Mouse (Mus musculus): ENCODE data around the gene Tcf7l2. TPM values are rescaled to one million over a fixed set of nuclear protein-coding genes. Genes with fewer than 3 reads are reported as not detected.

Tcf7l2 gene
- polyA plus RNA-seq, 1 experiment from 2014 or later, result 729 TPM

DNA sequence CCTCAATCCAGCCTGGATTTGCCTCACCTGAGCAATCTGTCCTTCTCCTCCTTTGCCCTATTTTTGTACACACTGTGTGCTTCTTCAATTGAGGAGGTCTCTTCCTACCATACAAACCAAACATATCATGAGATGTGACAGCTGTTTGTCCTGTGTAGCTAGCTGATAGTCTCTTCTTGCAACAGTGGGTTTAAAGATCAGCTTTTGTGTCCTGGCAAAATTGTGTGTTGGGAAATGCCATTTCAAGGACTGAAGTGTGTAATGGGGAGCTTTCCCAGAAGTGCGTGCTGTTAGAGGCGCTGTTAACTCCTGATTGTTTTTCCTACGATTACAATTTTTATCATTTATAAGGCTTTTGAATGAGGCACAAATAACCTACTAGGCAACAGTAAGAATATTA, 174.6 kb downstream of the Tcf7l2 start:
- H3K9me3 ChIP-seq, result no peaks in the 10 kb centered on the region
- WGBS, result 82% methylated on average over 3 of the region's 3 CpGs
- ATAC-seq (replicated peaks), result no peak
- H3K36me3 ChIP-seq (replicated peaks), result peaks cover 2% of the 10 kb centered on the region; the same call in 1 of the 2 replicates
- H3K9ac ChIP-seq, result no peak overlapping the region
- no peaks in the 10 kb centered on the region for H3K27me3 ChIP-seq (replicated peaks)
- H3K4me3 ChIP-seq, result no peak overlapping the region
- H3K4me2 ChIP-seq, result no peak overlapping the region
- H3K27ac ChIP-seq, result peak overlapping the region; percentile 77
- H3K4me1 ChIP-seq, result peaks cover 32% of the 10 kb centered on the region

DNA sequence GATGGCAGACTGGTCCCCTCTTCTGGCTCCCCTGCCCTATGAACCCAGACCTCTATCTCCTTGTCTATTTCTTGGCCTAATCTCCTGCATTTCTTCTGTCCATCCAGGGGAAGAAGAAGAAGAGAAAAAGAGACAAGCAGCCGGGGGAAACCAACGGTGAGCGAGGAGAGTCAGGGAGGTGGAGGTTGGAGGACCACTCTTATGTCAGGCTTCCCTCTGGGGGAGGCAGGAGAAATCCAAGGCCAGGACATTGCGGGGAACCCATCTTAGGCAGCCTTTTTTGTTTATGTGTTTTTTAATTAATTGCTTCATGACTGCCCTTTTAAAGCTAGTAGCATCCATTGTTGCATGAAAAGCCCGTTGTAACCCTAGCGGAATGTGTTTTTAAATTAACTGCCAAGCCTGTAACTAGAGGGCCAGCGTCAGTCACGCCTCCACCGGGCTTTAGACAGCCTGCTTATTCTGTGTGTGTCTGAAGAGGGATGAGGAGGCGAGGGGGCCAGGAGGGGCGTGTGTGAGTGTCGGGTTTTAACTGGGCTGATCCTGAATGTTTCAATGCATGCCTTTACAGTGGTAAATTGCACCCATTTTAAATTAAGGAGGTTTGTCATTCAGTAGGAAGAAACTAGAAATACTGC, 182.3 kb downstream of the Tcf7l2 start:
- Histone ChIP-seq H3K9me3 (no peaks in the 10 kb centered on the region), H3K9ac (no peak overlapping the region), H3K27me3 (replicated peaks) (no peaks in the 10 kb centered on the region), H3K4me3 (no peak overlapping the region), H3K27ac (peak overlapping the region; percentile 73), H3K36me3 (replicated peaks) (peaks cover 2% of the 10 kb centered on the region; the same call in 1 of the 2 replicates), H3K4me2 (no peak overlapping the region), H3K4me1 (peaks cover 23% of the 10 kb centered on the region)
- 9% methylated on average over 12 of the region's 12 CpGs for WGBS
- ATAC-seq (replicated peaks), result peak; percentile 41; the same call in 1 of the 2 replicates

DNA sequence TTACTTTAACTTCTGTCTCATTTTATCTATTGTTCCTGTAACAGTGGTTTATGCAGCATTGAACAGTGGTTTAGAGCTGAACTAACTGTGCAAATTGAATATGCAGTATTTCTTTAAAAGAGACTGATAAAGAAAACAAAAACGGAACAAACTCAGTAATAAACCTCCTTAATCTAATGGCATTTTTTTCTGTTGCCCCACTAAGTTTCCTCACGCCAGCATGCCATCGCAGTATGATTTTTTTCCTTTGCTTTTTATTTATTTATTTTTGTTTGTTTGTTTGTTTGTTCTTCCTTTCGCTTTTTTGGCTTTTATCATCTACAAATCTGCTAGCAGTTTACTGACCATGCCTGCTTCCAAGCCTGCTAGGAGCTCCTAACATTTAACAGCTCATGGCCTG, 183.2 kb downstream of the Tcf7l2 start:
- Histone ChIP-seq H3K9me3 (no peaks in the 10 kb centered on the region), H3K4me2 (no peak overlapping the region), H3K9ac (no peak overlapping the region), H3K4me1 (peaks cover 23% of the 10 kb centered on the region), H3K4me3 (no peak overlapping the region), H3K27ac (0 out of 2 replicates have a peak overlapping the region, but pooled peaks have one; percentile 47), H3K27me3 (replicated peaks) (no peaks in the 10 kb centered on the region), H3K36me3 (replicated peaks) (no peaks in the 10 kb centered on the region; the same call in 1 of the 2 replicates)
- ATAC-seq (replicated peaks), result no peak
- WGBS, result 92% methylated on average over 4 of the region's 4 CpGs

DNA sequence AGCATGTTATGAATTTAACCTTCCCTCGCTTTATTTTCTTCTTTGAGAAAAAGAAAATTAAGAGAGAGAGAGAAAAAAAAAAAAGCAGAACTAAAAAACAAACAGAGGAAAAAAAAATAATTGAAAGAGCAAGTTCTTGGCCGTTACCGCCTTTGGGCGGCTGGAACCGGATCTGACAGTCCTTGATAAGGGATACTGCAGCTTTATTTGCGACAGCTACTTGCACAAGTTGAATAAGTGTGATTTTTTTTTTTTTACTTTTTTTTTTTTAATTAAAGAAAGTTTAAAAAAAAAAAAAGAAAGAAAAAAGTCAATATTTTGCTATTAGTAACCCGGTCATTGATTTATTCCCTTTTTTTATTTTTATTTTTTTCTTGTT, 183.8 kb downstream of the Tcf7l2 start:
- Histone ChIP-seq H3K27me3 (replicated peaks) (no peaks in the 10 kb centered on the region), H3K9me3 (no peaks in the 10 kb centered on the region), H3K9ac (no peak overlapping the region), H3K36me3 (replicated peaks) (no peaks in the 10 kb centered on the region; the same call in 1 of the 2 replicates), H3K27ac (peak overlapping the region; percentile 76; the same call in 1 of the 2 replicates), H3K4me2 (no peak overlapping the region), H3K4me3 (no peak overlapping the region), H3K4me1 (peaks cover 23% of the 10 kb centered on the region)
- no peak for ATAC-seq (replicated peaks)
- whole genome bisulfite sequencing, result 55% methylated on average over 7 of the region's 7 CpGs

DNA sequence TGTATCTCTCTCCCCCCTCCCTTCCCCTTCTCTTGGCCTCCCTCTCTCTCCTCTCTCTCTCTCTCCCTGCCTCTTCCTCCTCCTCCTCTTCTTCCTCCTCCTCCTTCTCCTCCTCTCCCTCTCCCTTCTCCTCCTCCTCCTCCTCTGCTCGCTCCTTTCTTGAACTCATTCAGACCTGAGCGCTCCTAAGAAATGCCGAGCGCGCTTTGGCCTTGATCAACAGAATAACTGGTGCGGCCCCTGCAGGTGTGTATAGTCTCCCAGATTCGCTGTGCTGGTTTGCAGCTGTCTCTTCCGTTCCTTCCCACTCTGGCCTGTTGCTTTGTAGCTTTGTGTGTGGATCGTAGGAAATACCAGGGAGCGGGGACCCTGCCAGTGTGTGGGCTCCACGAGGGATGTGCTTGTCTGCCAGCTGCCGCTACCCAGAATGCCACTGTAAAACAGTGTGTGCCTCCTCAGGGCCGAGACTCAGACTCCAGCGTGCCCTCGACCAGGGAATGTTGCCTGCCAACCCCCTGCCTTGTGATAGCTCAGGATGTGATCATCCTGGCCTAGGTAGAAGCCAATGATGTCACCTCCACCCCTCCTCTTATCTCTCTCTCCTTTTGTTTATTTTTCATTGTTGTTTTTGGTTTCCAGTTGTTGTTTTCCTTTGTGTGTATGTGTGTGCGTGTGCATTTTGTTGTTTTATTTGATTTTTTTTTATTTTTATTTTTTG, 184.3 kb downstream of the Tcf7l2 start:
- no peaks in the 10 kb centered on the region; the same call in 1 of the 2 replicates for H3K36me3 ChIP-seq (replicated peaks)
- no peak overlapping the region for H3K4me3 ChIP-seq
- peak overlapping the region; percentile 76 for H3K27ac ChIP-seq
- 46% methylated on average over 16 of the region's 16 CpGs for WGBS
- H3K4me1 ChIP-seq, result peaks cover 23% of the 10 kb centered on the region
- H3K27me3 ChIP-seq (replicated peaks), result no peaks in the 10 kb centered on the region
- H3K9ac ChIP-seq, result no peak overlapping the region
- H3K4me2 ChIP-seq, result no peak overlapping the region
- H3K9me3 ChIP-seq, result no peaks in the 10 kb centered on the region
- ATAC-seq (replicated peaks), result 0 out of 2 replicates have a peak, but pooled peaks have one; percentile 12

DNA sequence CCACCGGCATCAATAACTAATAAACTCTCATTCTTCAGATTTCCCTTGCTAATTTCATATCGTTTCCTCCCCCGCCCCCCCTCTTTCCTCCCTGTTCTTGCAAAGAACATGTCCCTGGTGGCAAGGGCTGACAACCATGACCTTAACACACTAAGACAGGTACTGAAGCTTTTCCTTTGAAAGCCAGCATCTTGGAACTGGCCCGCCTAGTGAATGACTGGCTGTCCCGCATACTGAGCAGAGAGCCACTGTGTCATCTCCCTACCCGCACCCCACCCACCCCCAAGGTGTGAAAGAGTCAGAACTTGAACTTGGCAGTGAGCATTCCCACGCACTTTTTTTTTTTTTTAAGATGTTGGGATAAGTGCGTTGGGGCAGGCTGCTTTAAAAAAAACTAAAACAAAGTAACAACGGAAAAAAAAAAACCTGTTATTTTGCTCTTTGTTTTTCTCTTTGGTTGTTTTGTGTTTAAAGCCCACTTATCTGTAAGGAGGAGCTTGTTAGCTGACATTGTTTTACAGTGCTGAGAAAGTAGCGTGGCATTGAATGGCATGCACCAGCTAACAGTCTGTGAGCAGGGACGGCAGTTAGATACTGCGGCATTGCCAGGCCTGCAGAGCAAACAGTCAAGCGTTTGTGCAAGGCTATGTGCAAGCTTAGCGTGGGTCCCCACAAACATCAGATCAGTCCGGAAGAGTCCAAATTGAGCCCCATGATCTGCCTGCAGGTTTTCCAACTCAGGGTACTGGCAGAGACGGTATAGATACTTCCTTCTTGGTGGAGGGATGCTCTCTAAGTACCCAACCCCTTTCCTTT, 185.4 kb downstream of the Tcf7l2 start:
- peaks cover 23% of the 10 kb centered on the region for H3K4me1 ChIP-seq
- no peak overlapping the region for H3K4me2 ChIP-seq
- no peak overlapping the region for H3K9ac ChIP-seq
- peak overlapping the region; percentile 76 for H3K27ac ChIP-seq
- H3K27me3 ChIP-seq (replicated peaks), result no peaks in the 10 kb centered on the region
- H3K36me3 ChIP-seq (replicated peaks), result no peaks in the 10 kb centered on the region; the same call in 1 of the 2 replicates
- no peak overlapping the region for H3K4me3 ChIP-seq
- WGBS, result 66% methylated on average over 16 of the region's 16 CpGs
- H3K9me3 ChIP-seq, result no peaks in the 10 kb centered on the region
- no peak for ATAC-seq (replicated peaks)

DNA sequence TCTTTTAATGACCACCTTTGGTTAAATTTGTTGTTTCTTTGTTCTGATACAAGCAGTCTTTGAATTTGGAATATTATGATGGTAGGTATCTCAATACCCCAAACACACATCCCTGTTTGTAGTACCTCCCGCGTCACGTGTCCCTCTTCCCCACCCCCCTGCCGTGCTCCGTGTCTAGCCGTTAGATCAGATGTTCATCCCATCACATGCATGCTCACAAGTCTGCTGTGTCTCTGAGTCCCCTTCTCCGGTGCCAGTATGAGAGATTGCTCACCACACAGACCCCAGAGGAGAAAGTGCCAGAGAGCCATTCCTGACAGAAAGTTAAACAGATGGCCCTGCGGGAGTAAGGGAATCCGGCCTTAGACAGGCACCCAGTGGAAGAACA, 186.0 kb downstream of the Tcf7l2 start:
- peaks cover 23% of the 10 kb centered on the region for H3K4me1 ChIP-seq
- no peak overlapping the region for H3K4me3 ChIP-seq
- H3K4me2 ChIP-seq, result no peak overlapping the region
- ATAC-seq (replicated peaks), result no peak
- peak overlapping the region; percentile 76 for H3K27ac ChIP-seq
- no peaks in the 10 kb centered on the region for H3K9me3 ChIP-seq
- H3K9ac ChIP-seq, result no peak overlapping the region
- WGBS, result 84% methylated on average over 9 of the region's 9 CpGs
- H3K27me3 ChIP-seq (replicated peaks), result no peaks in the 10 kb centered on the region
- H3K36me3 ChIP-seq (replicated peaks), result no peaks in the 10 kb centered on the region

DNA sequence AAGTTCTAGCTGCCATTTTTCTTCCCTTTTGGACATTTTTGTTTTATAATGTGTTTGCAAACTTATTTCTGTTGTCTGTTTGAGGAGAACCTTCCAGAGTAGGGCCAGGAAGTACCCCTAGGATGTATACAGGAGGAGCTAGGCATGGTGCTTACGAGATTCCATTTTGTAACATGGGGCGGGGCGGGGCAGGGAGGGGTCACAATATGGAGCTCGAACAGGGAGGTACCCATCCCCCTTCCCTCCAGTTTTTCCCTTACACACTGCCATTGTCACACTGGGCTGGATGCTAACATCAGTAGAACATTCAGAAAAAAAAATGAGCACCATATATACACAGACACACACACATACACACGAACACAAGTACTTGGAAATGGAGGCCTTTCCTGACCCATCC, 187.1 kb downstream of the Tcf7l2 start:
- H3K4me3 ChIP-seq, result no peak overlapping the region
- 93% methylated on average over 5 of the region's 5 CpGs for WGBS
- 0 out of 2 replicates have a peak overlapping the region, but pooled peaks have one; percentile 45 for H3K27ac ChIP-seq
- H3K4me1 ChIP-seq, result peaks cover 18% of the 10 kb centered on the region
- no peaks in the 10 kb centered on the region for H3K36me3 ChIP-seq (replicated peaks)
- H3K27me3 ChIP-seq (replicated peaks), result no peaks in the 10 kb centered on the region
- no peaks in the 10 kb centered on the region for H3K9me3 ChIP-seq
- no peak for ATAC-seq (replicated peaks)
- no peak overlapping the region for H3K9ac ChIP-seq
- no peak overlapping the region for H3K4me2 ChIP-seq

DNA sequence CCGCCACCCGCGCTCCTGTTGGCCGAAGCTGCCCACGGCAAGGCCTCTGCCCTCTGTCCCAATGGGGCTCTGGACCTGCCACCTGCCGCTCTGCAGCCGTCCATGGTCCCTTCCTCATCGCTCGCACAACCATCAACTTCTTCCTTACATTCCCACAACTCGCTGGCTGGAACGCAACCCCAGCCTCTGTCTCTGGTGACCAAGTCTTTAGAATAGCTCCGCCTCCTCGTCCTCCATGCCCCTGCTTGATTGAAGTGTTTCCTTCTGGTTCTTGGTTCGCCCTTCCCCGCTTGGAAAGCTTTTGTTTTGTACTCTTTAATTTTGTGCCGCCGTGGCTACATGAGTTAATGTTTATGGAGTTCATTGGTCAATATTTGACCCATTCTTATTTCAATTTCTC, 190.0 kb downstream of the Tcf7l2 start:
- WGBS, result 89% methylated on average over 17 of the region's 17 CpGs
- ATAC-seq (replicated peaks), result no peak
- H3K27ac ChIP-seq, result peak overlapping the region; percentile 68

DNA sequence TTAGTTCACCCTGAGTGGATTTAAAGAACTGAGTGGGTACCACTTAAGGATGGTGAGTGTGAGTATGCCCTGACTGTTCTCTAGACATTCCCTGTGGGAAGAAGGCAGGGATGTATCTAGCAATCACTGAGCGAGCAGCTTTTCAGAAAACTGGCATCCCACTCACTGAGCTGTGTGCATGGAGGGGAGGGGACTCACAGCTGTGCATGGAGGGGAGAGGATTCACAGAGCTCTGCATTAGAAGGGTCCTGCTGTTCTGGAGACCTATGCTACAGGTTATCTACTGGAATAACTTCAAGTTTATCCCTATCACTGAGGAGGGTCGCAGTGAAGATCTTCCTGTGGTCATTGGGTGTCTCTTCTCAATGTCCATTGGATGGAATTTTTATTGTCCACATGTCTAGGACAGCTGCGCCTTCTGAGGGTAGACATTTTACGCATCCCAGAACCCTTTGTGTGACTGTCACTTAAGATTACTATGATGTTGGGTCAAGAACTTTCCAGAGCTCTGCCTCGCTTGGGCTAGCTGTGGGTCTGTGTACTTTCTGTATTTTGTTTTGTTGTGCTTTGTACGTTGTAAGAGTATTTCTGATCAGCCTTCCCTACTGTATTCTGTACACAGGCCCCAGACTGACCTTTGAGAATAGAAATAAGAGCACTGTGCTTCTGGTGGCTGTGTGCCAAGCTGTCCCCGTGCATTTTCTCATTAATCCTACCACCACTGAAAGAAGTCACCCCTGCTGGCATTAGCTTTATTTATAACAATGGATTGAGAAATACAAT, 192.5 kb downstream of the Tcf7l2 start:
- peak overlapping the region; percentile 67 for H3K27ac ChIP-seq
- H3K36me3 ChIP-seq (replicated peaks), result no peaks in the 10 kb centered on the region
- no peaks in the 10 kb centered on the region for H3K27me3 ChIP-seq (replicated peaks)
- peaks cover 8% of the 10 kb centered on the region for H3K4me1 ChIP-seq
- WGBS, result 46% methylated on average over 7 of the region's 7 CpGs
- H3K4me3 ChIP-seq, result no peak overlapping the region
- peak; percentile 45 for ATAC-seq (replicated peaks)
- no peak overlapping the region; the same call in 1 of the 2 replicates for H3K9ac ChIP-seq
- H3K4me2 ChIP-seq, result no peak overlapping the region
- no peaks in the 10 kb centered on the region for H3K9me3 ChIP-seq

More for the DNA sequence above, 190.0 kb downstream of the Tcf7l2 start:
- Histone ChIP-seq H3K27me3 (replicated peaks) (no peaks in the 10 kb centered on the region), H3K4me3 (no peak overlapping the region), H3K4me2 (no peak overlapping the region), H3K9me3 (no peaks in the 10 kb centered on the region), H3K36me3 (replicated peaks) (no peaks in the 10 kb centered on the region), H3K4me1 (peaks cover 9% of the 10 kb centered on the region), H3K9ac (no peak overlapping the region)

DNA sequence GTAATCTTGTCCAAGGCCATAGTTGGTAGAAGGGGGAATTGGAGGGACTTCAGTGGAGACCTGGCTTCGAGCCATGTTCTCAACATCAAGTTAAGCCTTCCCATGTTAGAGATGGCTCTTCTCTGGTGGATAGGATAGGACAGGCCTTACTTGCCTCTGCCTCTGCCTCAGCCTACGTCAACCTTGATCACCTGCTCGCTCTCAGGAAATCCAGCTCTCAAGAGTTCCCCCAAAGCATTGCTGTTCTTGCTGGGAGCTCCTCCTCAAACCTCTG, 193.0 kb downstream of the Tcf7l2 start:
- H3K9me3 ChIP-seq, result no peaks in the 10 kb centered on the region
- 66% methylated on average over 3 of the region's 3 CpGs for WGBS
- no peaks in the 10 kb centered on the region for H3K27me3 ChIP-seq (replicated peaks)
- no peak overlapping the region for H3K4me2 ChIP-seq
- peak; percentile 49; the same call in 1 of the 2 replicates for ATAC-seq (replicated peaks)
- H3K27ac ChIP-seq, result peak overlapping the region; percentile 67
- no peaks in the 10 kb centered on the region for H3K36me3 ChIP-seq (replicated peaks)
- H3K4me1 ChIP-seq, result peaks cover 8% of the 10 kb centered on the region
- no peak overlapping the region for H3K4me3 ChIP-seq
- no peak overlapping the region for H3K9ac ChIP-seq

DNA sequence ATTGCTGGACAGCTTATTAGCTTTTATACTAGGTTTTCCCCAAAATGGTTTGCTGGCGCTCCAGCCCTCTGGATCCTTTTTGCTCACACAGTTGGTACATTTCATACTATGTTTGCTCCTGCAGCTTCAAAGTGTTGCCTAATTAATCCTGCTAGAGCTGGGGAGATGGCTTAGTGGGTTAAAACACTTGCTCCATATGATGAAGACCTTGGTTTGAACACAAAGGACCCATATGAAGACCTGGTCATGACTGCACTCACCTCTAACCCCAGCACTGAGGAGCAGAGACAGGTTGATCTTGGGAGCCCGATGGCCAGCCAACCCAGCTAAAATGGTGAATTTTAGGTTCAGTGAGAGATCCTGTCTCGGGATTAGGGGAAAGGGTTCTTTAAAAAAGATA, 195.4 kb downstream of the Tcf7l2 start:
- Histone ChIP-seq H3K27ac (no peak overlapping the region), H3K9ac (no peak overlapping the region), H3K27me3 (replicated peaks) (no peaks in the 10 kb centered on the region), H3K9me3 (no peaks in the 10 kb centered on the region), H3K4me1 (peaks cover 21% of the 10 kb centered on the region), H3K4me2 (no peak overlapping the region), H3K36me3 (replicated peaks) (no peaks in the 10 kb centered on the region), H3K4me3 (no peak overlapping the region)
- 91% methylated on average over 3 of the region's 3 CpGs for WGBS
- no peak for ATAC-seq (replicated peaks)
